Mouse (Mus musculus) MEL (cell line): ENCODE data around the gene Mast1.

Source experiments
- CHD2 ChIP-seq: IDR thresholded peaks from 2 replicates; pipeline ENCODE4 v1.6.1; 2011; ENCODE audit warnings: low read length, improper control_type of control experiment
- CTCF ChIP-seq, 3 experiments: IDR thresholded peaks in 2 of 3; conservative IDR thresholded peaks in 1 of 3; 2 replicates each; pipeline ENCODE4 v1.5.1; 2011 to 2012; ENCODE audit warnings: low read length in 3 of 3, low read depth in 2 of 3, mild to moderate bottlenecking in 2 of 3, improper control_type of control experiment in 1 of 3, inconsistent platforms in 1 of 3, mixed read lengths in 1 of 3, moderate library complexity in 1 of 3; ENCODE audit not compliant: control insufficient read depth in 1 of 3, insufficient read depth in 1 of 3, poor library complexity in 1 of 3, severe bottlenecking in 1 of 3
- EP300 ChIP-seq, 2 experiments: IDR thresholded peaks; 2 replicates each; pipeline ENCODE4 v1.6.1; 2011; ENCODE audit warnings: improper control_type of control experiment in 2 of 2, low read length in 2 of 2, low read depth in 1 of 2, mild to moderate bottlenecking in 1 of 2
- GATA1 ChIP-seq: IDR thresholded peaks from 2 replicates; pipeline ENCODE4 v1.6.1; 2011; ENCODE audit warnings: low read depth, low read length, improper control_type of control experiment
- MAX ChIP-seq: IDR thresholded peaks from 2 replicates; pipeline ENCODE4 v1.6.1; 2011; ENCODE audit warnings: low read length, improper control_type of control experiment
- NELFE ChIP-seq: IDR thresholded peaks from 2 replicates; pipeline ENCODE4 v1.6.1; 2011; ENCODE audit warnings: low read depth, low read length, improper control_type of control experiment
- POLR2A ChIP-seq, 2 experiments: IDR thresholded peaks; 2 replicates each; pipeline ENCODE4 v1.6.1; 2011 to 2012; ENCODE audit warnings: low read length in 2 of 2, mild to moderate bottlenecking in 2 of 2, control low read depth in 1 of 2, improper control_type of control experiment in 1 of 2, low read depth in 1 of 2, moderate library complexity in 1 of 2; ENCODE audit not compliant: control insufficient read depth in 1 of 2, insufficient read depth in 1 of 2, poor library complexity in 1 of 2
- POLR2AphosphoS2 ChIP-seq: IDR thresholded peaks from 2 replicates; pipeline ENCODE4 v1.6.1; 2011; ENCODE audit warnings: low read length, improper control_type of control experiment
- RAD21 ChIP-seq: IDR thresholded peaks from 2 replicates; pipeline ENCODE4 v1.6.1; 2011; ENCODE audit warnings: mild to moderate bottlenecking, low read depth, low read length, improper control_type of control experiment
- SIN3A ChIP-seq: IDR thresholded peaks from 2 replicates; pipeline ENCODE4 v1.6.1; 2012; ENCODE audit warnings: low read length, improper control_type of control experiment, inconsistent platforms
- TBP ChIP-seq: IDR thresholded peaks from 2 replicates; pipeline ENCODE4 v1.8.0; 2011; ENCODE audit warnings: low read depth, low read length, improper control_type of control experiment
- ZC3H11A ChIP-seq: IDR thresholded peaks from 2 replicates; pipeline ENCODE4 v1.6.1; 2012; ENCODE audit warnings: low read depth, mild to moderate bottlenecking, inconsistent platforms, low read length, improper control_type of control experiment

- TF ChIP-seq NELFE (no peak), POLR2A (IDR thresholded peaks at IDR 0.05; ENCODE audit: control insufficient read depth in 1 of 2, insufficient read depth in 1 of 2, low read depth in 1 of 2, low read length in 2 of 2, poor library complexity in 1 of 2) (no peak), TBP (no peak), SIN3A (no peak), CTCF (IDR thresholded peaks at IDR 0.05 in 2 of 3, conservative IDR thresholded peaks at IDR 0.05 in 1 of 3; ENCODE audit: control insufficient read depth in 1 of 3, insufficient read depth in 1 of 3, low read depth in 2 of 3, low read length in 3 of 3, poor library complexity in 1 of 3, severe bottlenecking in 1 of 3) (no peak), CHD2 (no peak), EP300 (IDR thresholded peaks at IDR 0.05; ENCODE audit: low read depth in 1 of 2, low read length in 2 of 2) (no peak), MAX (no peak), GATA1 (no peak), POLR2AphosphoS2 (0 out of 2 replicates have a peak, but pooled peaks have one; percentile 12), ZC3H11A (no peak), RAD21 (no peak)
Observed at GRCm38 (mm10) chr8:84917781-84918180, 19.4 kb downstream of the Mast1 start.
